Mouse (Mus musculus) olfactory bulb, adult 2 months (tissue): ENCODE data around the gene Abcc6. TPM values are rescaled to one million over a fixed set of nuclear protein-coding genes. Genes with fewer than 3 reads are reported as not detected.

Experiments
- H3K27ac ChIP-seq: fragments of 200-500 bp; 2 replicates; pipeline ENCODE4 v1.5.1; 2012; ENCODE audit warnings: low read depth, low read length; ENCODE audit not compliant: insufficient read depth
- H3K4me1 ChIP-seq: fragments of 200-500 bp; 2 replicates; pipeline ENCODE4 v1.6.1; 2012; ENCODE audit warnings: low read length; ENCODE audit not compliant: control insufficient read depth, insufficient read depth
- H3K4me3 ChIP-seq: fragments of 200-500 bp; 2 replicates; pipeline ENCODE4 v1.5.1; 2012; ENCODE audit warnings: mild to moderate bottlenecking, low read depth, low read length, moderate library complexity; ENCODE audit not compliant: insufficient read depth
- CTCF ChIP-seq: fragments of 200-500 bp; IDR thresholded peaks from 2 replicates; pipeline ENCODE4 v1.5.1; 2012; ENCODE audit warnings: low read depth, mild to moderate bottlenecking, low read length, moderate library complexity; ENCODE audit not compliant: insufficient read depth
- POLR2A ChIP-seq: fragments of 200-500 bp; IDR thresholded peaks from 2 replicates; pipeline ENCODE4 v1.6.1; 2012; ENCODE audit warnings: mild to moderate bottlenecking, low read depth, low read length, moderate library complexity; ENCODE audit not compliant: insufficient read depth
- WGBS: fragments of 180-500 bp; shearing (Covaris S2); methylation state at CpG from one replicate; pipeline ENCODE4 v1.1.7; 2018; 5-methylcytosine and 5-hydroxymethylcytosine counted together
- polyA plus RNA-seq: library from polyadenylated mRNA; stranded (reverse); fragments of >200 nt; gene quantifications from 2 replicates; pipeline ENCODE4 v1.2.4, GENCODE M21; 2012; ENCODE audit warnings: low replicate concordance; ENCODE audit not compliant: missing spikeins, insufficient read depth, insufficient read length

Gene Abcc6
- polyA plus RNA-seq, 1 experiment, result not detected

DNA sequence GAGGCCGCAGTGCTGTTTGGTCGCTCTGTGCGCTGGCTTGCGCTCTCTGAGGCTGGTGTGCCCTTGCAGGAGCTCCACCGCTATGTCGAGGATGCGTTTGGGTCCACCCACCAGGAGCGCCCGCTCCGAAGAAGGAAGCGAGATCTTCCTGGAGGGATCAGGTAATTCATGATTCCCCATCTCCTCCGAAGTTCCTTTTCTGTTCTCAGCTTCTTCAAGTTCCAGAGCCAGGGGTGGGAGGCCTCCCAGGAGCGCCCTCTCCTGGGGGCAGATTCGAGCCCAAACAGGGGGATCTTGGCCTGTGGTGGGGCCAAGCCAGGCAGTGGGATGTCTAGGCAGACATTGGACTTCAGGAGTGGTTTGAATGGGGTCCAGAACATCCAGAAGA is 105.7 kb downstream of the Abcc6 start:
- H3K4me1 ChIP-seq, result peaks cover 49% of the 10 kb centered on the region
- no peak for TF ChIP-seq POLR2A
- TF ChIP-seq CTCF, result no peak
- 28% methylated on average over 14 of the region's 14 CpGs for WGBS
- H3K27ac ChIP-seq, result no peak overlapping the region; the same call in 1 of the 2 replicates
- H3K4me3 ChIP-seq, result peak overlapping the region; percentile 15; the same call in 1 of the 2 replicates

DNA sequence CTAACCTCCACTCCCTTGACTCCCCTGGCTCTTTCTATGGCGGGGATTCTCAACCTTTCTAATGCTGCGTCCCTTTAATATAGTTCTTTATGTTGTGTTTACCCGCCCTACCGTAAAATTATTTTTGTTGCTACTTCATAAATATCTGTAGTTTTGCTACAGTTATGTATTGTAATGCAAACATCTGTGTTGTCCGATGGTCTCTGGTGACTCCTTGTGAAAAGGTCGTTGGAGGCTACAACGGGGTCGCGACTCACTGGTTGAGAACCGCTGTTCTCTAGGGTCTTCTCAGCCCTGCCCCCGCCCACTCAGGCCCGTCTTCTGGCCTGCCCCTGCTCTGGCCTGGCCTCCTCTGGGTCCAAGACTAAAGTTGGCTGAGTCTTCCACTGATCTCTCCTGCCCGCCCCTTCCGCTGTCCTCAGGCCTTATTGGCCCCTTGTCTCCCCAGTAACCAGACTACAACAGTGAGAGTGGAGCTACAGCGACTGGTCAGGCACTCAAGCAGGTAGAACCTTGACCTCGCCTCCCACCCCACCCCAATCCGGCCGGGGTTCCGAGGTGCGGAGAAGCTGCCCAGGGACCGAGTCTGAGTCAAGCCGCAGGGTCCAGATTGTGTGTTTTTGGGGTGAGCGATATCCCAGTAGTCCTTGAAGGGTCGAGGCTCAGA is 106.2 kb downstream of the Abcc6 start, which contains the start of gene Ccdc114:
Ccdc114 (plus strand) TSS at position 311 of the 667 bp plus-strand sequence.
- H3K4me3 ChIP-seq, result peak within 1 kb of the TSS; percentile 62
- TF ChIP-seq CTCF, result no peak
- no peak for TF ChIP-seq POLR2A
- WGBS, result 9% methylated on average over 24 of the region's 24 CpGs
- H3K4me1 ChIP-seq, result peaks cover 52% of the 10 kb centered on the region
- peak within 1 kb of the TSS; percentile 85 for H3K27ac ChIP-seq

DNA sequence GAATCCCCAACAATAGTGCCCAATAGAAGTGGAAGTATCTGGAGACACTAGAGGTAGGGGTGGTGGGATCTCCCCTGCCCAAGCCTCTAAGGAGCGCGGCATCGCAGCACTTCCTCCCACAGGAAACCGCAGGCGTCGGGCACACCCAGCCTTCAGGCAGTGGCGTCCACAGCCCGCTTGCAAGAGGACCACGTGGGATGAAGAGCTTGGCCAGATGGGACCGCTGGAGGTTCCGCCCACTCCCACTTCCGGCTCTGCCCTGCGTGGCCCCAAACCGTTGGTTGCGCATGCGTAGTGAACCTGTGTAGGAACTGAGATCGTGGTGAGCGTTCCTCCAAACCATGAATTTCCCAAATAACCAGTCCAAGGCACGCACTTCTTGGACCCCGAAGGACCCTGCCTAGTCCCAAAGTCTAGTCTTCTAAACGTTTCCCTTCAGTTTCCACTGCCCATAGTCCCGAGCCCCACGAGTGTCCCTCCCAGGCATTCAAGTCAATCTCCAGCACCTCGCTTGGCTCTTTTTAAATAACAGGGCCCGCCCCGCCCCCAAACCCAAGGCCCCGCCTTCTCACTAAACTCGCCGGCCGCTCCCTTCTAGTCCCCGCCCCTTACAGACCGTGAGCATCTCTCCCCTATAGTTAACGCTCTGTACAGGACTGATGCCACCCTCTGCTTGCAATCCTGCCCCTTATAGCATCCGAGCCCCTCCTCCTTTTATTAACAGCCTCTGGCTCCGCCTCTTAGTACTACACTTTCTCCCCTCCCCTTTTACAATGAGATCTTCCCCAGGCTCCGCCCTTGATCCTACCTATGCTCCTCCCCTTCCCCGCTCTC is 107.0 kb downstream of the Abcc6 start:
- Histone ChIP-seq H3K27ac (peak overlapping the region; percentile 85), H3K4me3 (peak overlapping the region; percentile 62), H3K4me1 (peaks cover 50% of the 10 kb centered on the region)
- WGBS, result under 1% methylated on average over 37 of the region's 37 CpGs
- TF ChIP-seq CTCF (no peak), POLR2A (no peak; the same call in 1 of the 2 replicates)

DNA sequence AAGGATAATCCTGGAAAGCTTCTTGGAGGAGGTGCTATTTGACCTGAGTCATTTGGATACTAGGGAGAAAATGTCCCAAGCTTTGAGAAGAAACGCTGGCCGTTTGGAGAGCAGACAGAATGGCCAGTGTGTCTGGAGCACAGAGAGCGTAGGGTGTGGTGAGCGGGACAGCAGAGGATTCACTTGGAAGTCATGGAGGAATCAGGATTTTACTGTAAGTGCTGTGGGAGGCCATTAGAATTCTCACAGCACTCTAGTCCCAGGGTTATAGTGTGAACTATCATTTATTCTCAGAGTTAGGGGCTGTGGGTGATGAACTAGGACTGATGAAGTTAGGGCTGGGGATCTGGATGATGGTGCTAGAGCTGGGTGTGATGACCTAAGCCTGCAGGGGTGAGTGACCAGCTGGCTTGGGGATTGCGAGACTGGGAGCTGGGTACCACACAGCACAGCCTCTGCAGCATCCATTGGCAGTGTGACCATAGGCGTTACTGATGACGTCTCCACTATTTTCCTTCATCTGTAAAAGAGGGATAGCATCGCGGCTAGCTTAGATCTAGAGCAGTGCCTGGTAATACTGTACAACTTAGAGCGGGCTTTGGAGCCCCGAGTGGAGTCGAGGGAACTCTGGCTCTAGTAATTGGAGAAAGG is 108.0 kb downstream of the Abcc6 start:
- H3K27ac ChIP-seq, result peak overlapping the region; percentile 35; the same call in 1 of the 2 replicates
- H3K4me1 ChIP-seq, result peaks cover 61% of the 10 kb centered on the region
- TF ChIP-seq CTCF (no peak), POLR2A (no peak)
- WGBS, result 84% methylated on average over 12 of the region's 12 CpGs
- H3K4me3 ChIP-seq, result no peak overlapping the region

GRCm38 (mm10) chr7:45921242-45921621 is 108.9 kb downstream of the Abcc6 start, which contains the start of gene Emp3:
TSS of gene Emp3 (minus strand) at chr7:45921404.
- WGBS, result 31% methylated on average over 9 of the region's 9 CpGs
- TF ChIP-seq POLR2A, result no peak
- TF ChIP-seq CTCF, result no peak
- peak within 1 kb of the TSS; percentile 81 for H3K27ac ChIP-seq

GRCm38 (mm10) chr7:45920583-45921241 is 109.4 kb downstream of the Abcc6 start:
- WGBS, result 30% methylated on average over 9 of the region's 9 CpGs
- H3K4me3 ChIP-seq, result peak overlapping the region; percentile 18

More at GRCm38 (mm10) chr7:45921242-45921621, 108.9 kb downstream of the Abcc6 start, which contains the start of gene Emp3:
- peaks cover 66% of the 10 kb centered on the region for H3K4me1 ChIP-seq
- H3K4me3 ChIP-seq, result peak within 1 kb of the TSS; percentile 18

DNA sequence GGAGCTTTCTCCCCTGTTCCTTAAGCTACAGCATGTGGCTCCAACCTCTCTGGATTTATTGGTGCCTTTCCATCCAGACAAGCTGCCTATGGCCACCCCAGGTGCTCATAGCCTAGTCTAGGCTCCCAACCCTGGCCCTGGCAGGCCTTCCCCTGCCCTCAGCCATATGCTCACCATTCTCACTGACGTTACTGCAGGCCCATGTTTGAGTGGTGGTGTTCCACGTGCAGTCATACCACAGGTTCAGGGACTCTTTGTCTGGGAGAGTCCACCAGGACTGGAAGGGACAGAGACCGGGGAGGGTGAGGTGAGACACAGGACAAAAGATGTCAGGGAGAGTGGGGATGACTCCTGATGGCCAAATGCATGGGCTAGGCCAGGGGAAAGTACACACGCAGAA is 110.3 kb downstream of the Abcc6 start:
- 79% methylated on average over 4 of the region's 4 CpGs for WGBS

More at GRCm38 (mm10) chr7:45920583-45921241, 109.4 kb downstream of the Abcc6 start:
- peaks cover 71% of the 10 kb centered on the region for H3K4me1 ChIP-seq
- no peak for TF ChIP-seq POLR2A
- no peak for TF ChIP-seq CTCF
- H3K27ac ChIP-seq, result peak overlapping the region; percentile 81

DNA sequence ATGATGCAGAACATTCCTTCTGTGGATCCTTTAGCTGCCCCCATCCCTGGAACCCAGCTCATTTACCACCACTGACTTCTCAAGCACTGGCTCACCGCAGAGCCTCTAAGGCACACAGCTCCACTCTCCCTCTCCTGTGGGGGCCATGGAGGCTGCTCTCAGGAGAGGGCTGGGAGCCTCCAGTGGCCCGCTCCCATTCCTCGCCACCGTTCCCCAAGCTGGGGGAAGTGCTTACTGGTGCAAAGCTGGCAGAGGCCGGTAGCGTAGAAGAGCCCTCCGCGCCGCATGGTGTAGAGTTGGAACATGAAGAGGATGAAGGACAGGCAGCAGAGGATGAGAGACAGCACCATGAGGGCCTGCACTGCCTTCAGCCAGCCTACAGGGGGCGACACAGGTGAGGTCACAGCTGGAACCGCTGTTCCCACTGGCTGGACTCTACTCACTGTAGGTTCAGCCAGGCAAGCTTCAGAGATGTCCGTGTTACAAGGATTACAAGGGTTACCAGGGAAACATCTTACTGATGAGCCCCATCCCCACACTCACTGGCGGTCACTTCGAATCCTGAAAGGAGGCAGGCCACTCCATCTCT is 110.9 kb downstream of the Abcc6 start:
- peak; percentile 33; the same call in 1 of the 2 replicates for TF ChIP-seq CTCF
- TF ChIP-seq POLR2A, result no peak
- H3K4me3 ChIP-seq, result no peak overlapping the region
- WGBS, result 77% methylated on average over 14 of the region's 14 CpGs
- peak overlapping the region; percentile 81; the same call in 1 of the 2 replicates for H3K27ac ChIP-seq
- H3K4me1 ChIP-seq, result peaks cover 78% of the 10 kb centered on the region

More for the DNA sequence above, 110.3 kb downstream of the Abcc6 start:
- peaks cover 78% of the 10 kb centered on the region for H3K4me1 ChIP-seq
- no peak overlapping the region for H3K4me3 ChIP-seq
- peak overlapping the region; percentile 81 for H3K27ac ChIP-seq
- no peak for TF ChIP-seq CTCF
- no peak for TF ChIP-seq POLR2A
